Mouse (Mus musculus): ENCODE measurements around the gene Pip4p1.
"Not testable (repeated sequence)": the region's sequence is repeated elsewhere in the genome, so short reads cannot be mapped to it uniquely, and the experiment has no call there.

- not testable (repeated sequence) for TF ChIP-seq CTCF (IDR thresholded peaks at IDR 0.05; ENCODE audit: borderline replicate concordance, insufficient read depth, low read length); POLR2A (IDR thresholded peaks at IDR 0.05; ENCODE audit: low read depth, low read length)
These were observed 47.8 kb upstream of the Pip4p1 start for GRCm38 (mm10) chr14:50978451-50978850.

Measured in embryonic fibroblast, embryonic 13.5 days (primary cell).